Mouse (Mus musculus) forelimb bud, embryonic 11.5 days (tissue): Measurements from ENCODE around the gene Ccl9.
A peak's percentile ranks its signal among the peaks of the same experiment; 100 is the strongest.

Source experiments
- DNase-seq: peaks from one replicate; pipeline ENCODE4 v3.0.0-alpha.2; 2012; ENCODE audit warnings: low read depth, low spot score

Gene Ccl9

DNA sequence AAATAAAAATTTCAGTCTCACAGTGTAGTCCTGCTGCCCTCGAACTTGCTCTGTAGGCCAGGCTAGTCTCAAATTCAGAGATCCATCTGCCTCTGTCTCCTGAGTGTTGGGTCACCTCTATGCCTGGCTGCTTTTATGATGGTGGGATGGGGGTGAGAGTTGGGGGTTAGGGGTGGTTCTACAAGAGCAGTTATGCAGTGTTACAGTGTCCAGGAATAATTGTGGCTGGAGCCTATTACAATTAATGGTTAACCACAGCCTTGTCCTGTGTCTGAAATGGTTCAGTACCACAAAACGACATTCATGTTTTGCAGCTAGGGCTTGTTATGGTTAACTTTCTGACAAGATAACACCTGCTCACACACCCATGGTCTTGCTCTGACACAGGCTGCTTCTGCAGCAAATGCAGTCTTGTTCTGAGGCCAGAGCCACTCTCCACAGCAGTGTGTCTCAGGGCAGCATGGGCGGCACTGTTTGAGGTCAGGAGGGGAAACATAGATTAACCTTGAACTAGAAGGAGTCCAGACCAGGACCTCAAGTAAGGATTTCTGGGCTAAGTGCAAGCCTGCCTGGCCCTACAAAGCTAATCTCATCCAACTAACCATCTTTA is 39.6 kb downstream of the Ccl9 start:
- no peak for DNase-seq

DNA sequence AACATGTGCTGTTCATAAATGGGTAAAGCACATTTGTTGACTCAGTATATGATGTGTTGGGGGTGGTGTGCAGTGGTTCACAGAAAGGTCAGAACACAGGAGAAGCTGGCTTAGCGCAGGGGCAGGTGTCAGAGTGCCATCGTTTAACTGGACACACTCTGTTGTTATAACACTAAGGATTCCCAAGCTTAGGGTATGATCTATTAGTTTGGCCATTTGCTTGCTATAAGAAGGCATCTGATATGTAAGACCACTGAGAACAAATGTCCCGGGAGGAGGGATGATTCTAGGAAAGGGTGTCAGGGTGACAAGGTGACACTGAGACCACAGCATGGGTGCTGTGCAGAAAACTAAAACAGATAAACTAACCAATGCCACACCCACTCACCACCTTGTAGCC is 41.6 kb downstream of the Ccl9 start:
- DNase-seq: no peak

- peak; percentile 39 for DNase-seq
These were observed 43.6 kb downstream of the Ccl9 start for GRCm38 (mm10) chr11:83534609-83535423.

GRCm38 (mm10) chr11:83534143-83534542 is 44.3 kb downstream of the Ccl9 start:
- no peak for DNase-seq

GRCm38 (mm10) chr11:83533192-83533591 is 45.2 kb downstream of the Ccl9 start:
- DNase-seq: no peak

DNA sequence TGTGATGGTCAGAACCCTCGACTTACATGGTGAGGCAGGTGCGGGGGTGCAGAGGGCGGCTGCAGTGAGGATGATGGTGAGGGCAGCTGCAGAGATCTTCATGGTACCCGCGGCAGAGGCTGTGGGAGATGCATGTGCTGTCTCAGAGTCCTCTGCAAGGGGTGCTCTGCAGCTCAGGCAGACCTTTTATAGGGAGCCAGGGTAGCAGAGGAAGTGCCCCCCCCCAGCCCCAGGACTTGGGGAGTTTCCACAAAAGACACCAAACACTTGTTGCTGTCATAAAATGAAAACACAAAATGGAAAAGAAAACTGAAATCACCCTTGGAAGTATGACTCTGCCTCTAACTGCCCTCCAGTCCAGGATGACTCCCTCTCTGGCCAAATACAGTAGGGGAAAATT is 48.1 kb downstream of the Ccl9 start, which contains the start of gene Ccl5:
TSS of gene Ccl5 (minus strand) at position 159 of the 400 bp plus-strand sequence.
- no peak for DNase-seq

GRCm38 (mm10) chr11:83529024-83529423 is 49.4 kb downstream of the Ccl9 start:
- no peak for DNase-seq
